Mouse (Mus musculus): ENCODE results near the gene Zfp146. TPM values are rescaled to one million over a fixed set of nuclear protein-coding genes. Genes with fewer than 3 reads are reported as not detected.
"Not testable (repeated sequence)": the region's sequence is repeated elsewhere in the genome, so short reads cannot be mapped to it uniquely, and the experiment has no call there.

The Zfp146 gene
- polyA plus RNA-seq, 1 experiment, result 2.6 TPM

DNA sequence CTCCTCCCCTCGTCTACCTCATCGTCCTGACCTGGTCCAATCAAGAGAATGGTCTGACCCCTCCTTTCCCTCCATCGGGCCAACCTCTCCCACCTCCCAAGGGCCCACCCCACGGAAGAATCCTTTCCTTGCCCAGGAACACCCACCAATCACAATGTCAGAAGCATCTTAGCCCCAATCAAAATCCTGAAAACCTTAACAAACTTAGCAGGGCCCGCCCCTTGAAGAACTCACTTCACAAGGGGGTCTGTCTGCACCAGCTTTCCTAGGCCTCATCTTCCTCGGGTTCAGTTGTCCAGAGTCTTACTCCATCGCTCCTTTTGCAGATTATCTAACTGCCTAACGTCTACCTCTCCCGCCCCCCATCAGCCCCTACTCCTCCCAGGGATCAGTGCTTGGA is 23.5 kb upstream of the Zfp146 start:
- Histone ChIP-seq H3K4me3 (replicated peaks) (peak overlapping the region; percentile 97), H3K36me3 (replicated peaks; ENCODE audit: low read length) (peaks cover 54% of the 10 kb centered on the region)

DNA sequence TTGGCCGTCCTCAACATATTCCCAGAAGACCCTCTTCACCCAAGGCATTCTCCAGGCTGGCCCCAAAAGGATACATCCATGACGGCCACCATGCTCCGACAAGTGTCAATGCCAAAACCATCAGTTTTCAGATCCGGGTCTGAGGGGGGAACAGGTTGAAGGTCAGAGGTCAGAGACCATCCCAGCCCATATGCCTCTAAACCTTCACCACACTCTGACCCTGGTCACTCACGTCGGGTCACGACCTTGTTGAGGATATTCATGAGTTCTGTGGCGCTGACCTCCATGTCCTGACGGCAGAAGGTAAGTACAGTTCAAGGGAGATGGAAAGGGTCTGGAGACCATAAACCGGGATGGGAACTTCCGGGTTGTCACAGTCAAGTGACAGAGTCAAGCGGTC is 22.5 kb upstream of the Zfp146 start:
- Histone ChIP-seq H3K36me3 (replicated peaks; ENCODE audit: low read length) (peaks cover 63% of the 10 kb centered on the region), H3K9me3 (no peaks in the 10 kb centered on the region), H3K27me3 (replicated peaks) (no peaks in the 10 kb centered on the region), H3K4me1 (peaks cover 49% of the 10 kb centered on the region), H3K4me3 (replicated peaks) (no peak overlapping the region)
- no peak for TF ChIP-seq GATA1 (IDR thresholded peaks at IDR 0.05; ENCODE audit: borderline replicate concordance, low read length)
- no peak for TF ChIP-seq FLI1 (IDR thresholded peaks at IDR 0.05; ENCODE audit: low read length)

More for the DNA sequence above, 23.5 kb upstream of the Zfp146 start:
- TF ChIP-seq FLI1 (IDR thresholded peaks at IDR 0.05; ENCODE audit: low read length) (no peak), GATA1 (IDR thresholded peaks at IDR 0.05; ENCODE audit: borderline replicate concordance, low read length) (no peak)
- Histone ChIP-seq H3K4me1 (peaks cover 56% of the 10 kb centered on the region), H3K27me3 (replicated peaks) (no peaks in the 10 kb centered on the region), H3K9me3 (no peaks in the 10 kb centered on the region)

GRCm38 (mm10) chr7:30189116-30189491 is 19.6 kb upstream of the Zfp146 start:
- no peak overlapping the region for H3K4me3 ChIP-seq (replicated peaks)
- peaks cover 90% of the 10 kb centered on the region for H3K36me3 ChIP-seq (replicated peaks; ENCODE audit: low read length)
- H3K4me1 ChIP-seq, result peaks cover 45% of the 10 kb centered on the region
- no peaks in the 10 kb centered on the region for H3K27me3 ChIP-seq (replicated peaks)
- TF ChIP-seq GATA1 (IDR thresholded peaks at IDR 0.05; ENCODE audit: borderline replicate concordance, low read length) (no peak), FLI1 (IDR thresholded peaks at IDR 0.05; ENCODE audit: low read length) (no peak)
- no peaks in the 10 kb centered on the region for H3K9me3 ChIP-seq

- H3K27me3 ChIP-seq (replicated peaks), result no peaks in the 10 kb centered on the region
- peak overlapping the region; percentile 6 for H3K4me3 ChIP-seq (replicated peaks)
- H3K4me1 ChIP-seq, result peaks cover 48% of the 10 kb centered on the region
- H3K9me3 ChIP-seq, result no peaks in the 10 kb centered on the region
- TF ChIP-seq FLI1 (IDR thresholded peaks at IDR 0.05; ENCODE audit: low read length), result no peak
- TF ChIP-seq GATA1 (IDR thresholded peaks at IDR 0.05; ENCODE audit: borderline replicate concordance, low read length), result no peak
- H3K36me3 ChIP-seq (replicated peaks; ENCODE audit: low read length), result peaks cover 90% of the 10 kb centered on the region
Observed at GRCm38 (mm10) chr7:30188344-30189115, 19.0 kb upstream of the Zfp146 start.

DNA sequence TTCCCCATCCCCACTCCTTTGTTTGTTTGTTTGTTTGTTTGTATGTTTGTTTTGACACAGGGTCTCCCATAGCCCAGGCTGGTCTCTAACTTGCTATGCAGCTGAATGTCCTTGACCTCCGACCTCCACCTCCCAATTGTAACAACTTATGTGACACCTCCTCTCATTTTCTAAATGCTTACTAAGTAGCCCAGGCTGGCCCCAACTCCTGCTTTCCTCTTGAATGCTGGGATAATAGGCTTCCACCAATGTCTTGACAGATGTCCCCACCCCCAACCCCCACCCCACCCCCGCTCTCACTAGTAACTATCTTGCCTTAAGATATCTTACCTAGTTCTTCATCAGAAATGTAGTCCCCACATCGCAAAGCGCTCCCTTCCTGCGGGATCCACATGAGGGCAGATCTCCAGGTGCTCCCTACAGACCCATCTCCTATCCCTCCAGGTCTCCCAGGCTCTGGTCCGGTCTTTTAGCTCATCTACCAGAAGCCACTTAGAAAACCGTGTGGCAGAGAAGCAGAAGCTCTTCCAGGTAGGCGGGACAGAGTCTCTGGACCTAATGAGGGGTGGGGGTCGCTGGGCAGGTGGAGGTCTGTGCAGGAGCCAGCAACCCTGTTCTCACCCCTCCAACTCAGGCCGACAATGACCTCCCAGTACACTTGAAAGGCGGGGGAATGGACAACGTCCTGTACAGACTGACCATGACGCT is 15.2 kb upstream of the Zfp146 start:
- Histone ChIP-seq H3K27me3 (replicated peaks) (no peaks in the 10 kb centered on the region), H3K9me3 (no peaks in the 10 kb centered on the region), H3K4me1 (peaks cover 38% of the 10 kb centered on the region), H3K36me3 (replicated peaks; ENCODE audit: low read length) (peaks cover 63% of the 10 kb centered on the region), H3K4me3 (replicated peaks) (peak overlapping the region; percentile 86)
- TF ChIP-seq FLI1 (IDR thresholded peaks at IDR 0.05; ENCODE audit: low read length) (no peak), GATA1 (IDR thresholded peaks at IDR 0.05; ENCODE audit: borderline replicate concordance, low read length) (no peak)

DNA sequence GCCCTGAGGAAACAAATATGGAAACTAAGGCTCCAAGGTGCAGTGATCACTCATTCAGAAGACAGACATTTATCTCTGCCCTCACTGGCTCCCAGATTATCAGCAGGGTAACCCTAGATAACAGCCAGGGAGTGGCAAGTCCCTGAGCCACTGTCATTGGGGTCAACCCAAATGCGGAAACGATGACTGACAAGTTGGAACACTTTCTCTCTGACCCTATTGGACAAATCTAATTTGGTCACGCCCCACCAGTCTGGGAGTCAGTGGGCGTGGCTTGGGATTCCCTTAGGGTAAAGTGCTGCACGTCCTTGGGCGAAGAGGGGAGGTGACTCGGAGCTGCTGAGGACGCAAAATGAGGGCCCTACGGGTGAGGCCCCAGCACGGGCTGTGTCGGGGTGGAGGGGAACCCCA is 14.3 kb upstream of the Zfp146 start, which contains the start of gene Cox7a1:
Gene Cox7a1, plus strand, starts transcription at position 266 of the 411 bp plus-strand sequence.
- Histone ChIP-seq H3K36me3 (replicated peaks; ENCODE audit: low read length) (peaks cover 56% of the 10 kb centered on the region), H3K4me3 (replicated peaks) (peak within 1 kb of the TSS; percentile 86), H3K4me1 (peaks cover 38% of the 10 kb centered on the region), H3K27me3 (replicated peaks) (no peaks in the 10 kb centered on the region), H3K9me3 (no peaks in the 10 kb centered on the region)
- TF ChIP-seq FLI1 (IDR thresholded peaks at IDR 0.05; ENCODE audit: low read length) (no peak), GATA1 (IDR thresholded peaks at IDR 0.05; ENCODE audit: borderline replicate concordance, low read length) (peak; percentile 13; the same call in 1 of the 3 replicates)

GRCm38 (mm10) chr7:30183189-30183588 is 13.6 kb upstream of the Zfp146 start:
- Histone ChIP-seq H3K4me1 (peaks cover 31% of the 10 kb centered on the region), H3K36me3 (replicated peaks; ENCODE audit: low read length) (peaks cover 56% of the 10 kb centered on the region)
- H3K27me3 ChIP-seq (replicated peaks); H3K4me3 ChIP-seq (replicated peaks); H3K9me3 ChIP-seq: not testable (repeated sequence)

DNA sequence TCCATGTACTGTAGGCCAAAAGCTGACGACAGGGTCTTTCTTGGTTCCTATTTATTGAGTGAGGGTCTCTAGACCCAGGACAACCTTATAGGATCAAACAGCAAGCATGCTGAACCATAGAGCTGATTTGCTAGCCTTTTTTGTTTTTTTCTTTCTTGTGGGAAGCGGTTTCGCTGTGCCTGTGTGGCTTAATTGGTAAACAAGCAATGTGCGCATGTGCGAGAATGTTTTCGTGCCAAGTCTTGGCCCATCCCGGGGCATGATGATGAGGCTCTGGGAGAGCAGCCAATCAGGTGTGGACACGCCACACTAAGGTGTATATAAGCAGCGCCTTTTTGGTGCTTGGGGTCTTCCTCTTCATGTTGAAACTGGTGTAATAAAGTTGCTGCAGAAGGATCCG is 12.4 kb upstream of the Zfp146 start:
- peaks cover 27% of the 10 kb centered on the region for H3K4me1 ChIP-seq
- H3K27me3 ChIP-seq (replicated peaks); H3K9me3 ChIP-seq; H3K4me3 ChIP-seq (replicated peaks): not testable (repeated sequence)
- H3K36me3 ChIP-seq (replicated peaks; ENCODE audit: low read length), result peaks cover 51% of the 10 kb centered on the region

- no peak overlapping the region for H3K4me3 ChIP-seq (replicated peaks)
- H3K9me3 ChIP-seq, result no peaks in the 10 kb centered on the region
- TF ChIP-seq GATA1 (IDR thresholded peaks at IDR 0.05; ENCODE audit: borderline replicate concordance, low read length) (no peak), FLI1 (IDR thresholded peaks at IDR 0.05; ENCODE audit: low read length) (no peak)
- peaks cover 30% of the 10 kb centered on the region for H3K4me1 ChIP-seq
- H3K36me3 ChIP-seq (replicated peaks; ENCODE audit: low read length), result peaks cover 50% of the 10 kb centered on the region
- no peaks in the 10 kb centered on the region for H3K27me3 ChIP-seq (replicated peaks)
Observed at GRCm38 (mm10) chr7:30181308-30181707, 11.8 kb upstream of the Zfp146 start.

DNA sequence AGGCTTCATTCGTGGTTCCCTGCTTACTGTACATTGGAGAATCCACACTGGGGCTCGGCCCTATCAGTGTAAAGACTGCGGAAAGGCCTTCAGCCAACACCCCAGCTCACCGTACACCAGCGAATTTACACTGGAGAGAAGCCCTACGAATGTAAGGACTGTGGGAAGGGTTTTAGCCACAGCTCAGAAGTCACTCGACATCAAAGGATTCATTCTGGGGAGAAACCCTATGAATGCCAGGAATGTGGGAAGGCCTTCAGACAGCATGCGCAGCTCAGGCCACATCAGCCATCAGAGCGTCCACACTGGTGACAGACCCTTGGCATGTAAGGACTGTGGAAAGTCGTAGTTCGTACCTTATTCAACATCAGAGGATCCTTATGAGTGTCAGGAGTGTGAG is 8.7 kb upstream of the Zfp146 start:
- H3K4me1 ChIP-seq, result peaks cover 13% of the 10 kb centered on the region
- H3K27me3 ChIP-seq (replicated peaks), result no peaks in the 10 kb centered on the region
- no peaks in the 10 kb centered on the region for H3K9me3 ChIP-seq
- H3K4me3 ChIP-seq (replicated peaks), result no peak overlapping the region
- TF ChIP-seq GATA1 (IDR thresholded peaks at IDR 0.05; ENCODE audit: borderline replicate concordance, low read length) (no peak), FLI1 (IDR thresholded peaks at IDR 0.05; ENCODE audit: low read length) (no peak)
- H3K36me3 ChIP-seq (replicated peaks; ENCODE audit: low read length), result peaks cover 46% of the 10 kb centered on the region

Data from megakaryocyte, embryonic 14.5 days (primary cell).